Mouse (Mus musculus) lung, postnatal 36 days (tissue): ENCODE measurements at regions not wholly inside any gene's neighbourhood (a gene's known extent, or its start where the extent isn't known, plus 50 kb on each side); places are given as distances from the start of the nearest gene placed in this dataset.
"Not testable (repeated sequence)": the region's sequence is repeated elsewhere in the genome, so short reads cannot be mapped to it uniquely, and the experiment has no call there.

Source experiments
- DNase-seq: peaks from one replicate; pipeline ENCODE4 v3.0.0; 2022; ENCODE audit warnings: mixed read lengths

- DNase-seq = peak; percentile 89
These were observed 69.9 kb upstream of the Zfp825 start for GRCm38 (mm10) chr13:74563483-74564330.

- not testable (repeated sequence) for DNase-seq
These were observed 70.5 kb upstream of the Zfp825 start for GRCm38 (mm10) chr13:74564331-74564727.

GRCm38 (mm10) chr13:74569967-74570366 lies 69.4 kb upstream of the Erap1 start:
- DNase-seq = peak; percentile 33
